Mouse (Mus musculus): ENCODE measurements around the gene Sirt3.

DNA sequence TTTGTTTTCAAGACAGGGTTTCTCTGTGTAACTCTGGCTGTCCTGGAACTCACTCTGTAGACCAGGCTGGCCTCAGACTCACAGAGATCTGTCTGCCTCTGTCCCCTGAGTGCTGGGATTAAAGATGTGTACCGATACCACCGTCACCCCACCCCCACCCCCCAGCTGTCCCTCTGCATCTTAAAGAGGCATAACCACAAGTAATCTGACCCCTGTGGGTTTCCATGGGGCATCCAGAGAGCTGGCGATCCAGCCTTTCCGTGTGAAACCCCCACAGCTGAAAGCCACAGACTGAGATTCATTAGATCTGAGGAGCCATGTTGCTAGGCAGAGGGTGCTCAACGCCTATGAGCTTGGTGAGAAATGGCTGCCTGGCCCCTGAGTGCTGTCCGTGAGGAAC, 22.1 kb downstream of the Sirt3 start:
- TF ChIP-seq MAX (IDR thresholded peaks at IDR 0.05) (no peak), CTCF (IDR thresholded peaks at IDR 0.05; ENCODE audit: control insufficient read depth, insufficient read depth, insufficient read length) (no peak), USF1 (IDR thresholded peaks at IDR 0.05; ENCODE audit: low read depth) (no peak), MYOG (IDR thresholded peaks at IDR 0.05; ENCODE audit: control insufficient read depth, extremely low read depth, insufficient read length) (no peak)

All from C2C12 (cell line).